Mouse (Mus musculus): ENCODE data around the gene Gm47995. TPM values are rescaled to one million over a fixed set of nuclear protein-coding genes. Genes with fewer than 3 reads are reported as not detected.

Gm47995 gene
- total and polyA plus RNA-seq, 3 experiments: not detected

DNA sequence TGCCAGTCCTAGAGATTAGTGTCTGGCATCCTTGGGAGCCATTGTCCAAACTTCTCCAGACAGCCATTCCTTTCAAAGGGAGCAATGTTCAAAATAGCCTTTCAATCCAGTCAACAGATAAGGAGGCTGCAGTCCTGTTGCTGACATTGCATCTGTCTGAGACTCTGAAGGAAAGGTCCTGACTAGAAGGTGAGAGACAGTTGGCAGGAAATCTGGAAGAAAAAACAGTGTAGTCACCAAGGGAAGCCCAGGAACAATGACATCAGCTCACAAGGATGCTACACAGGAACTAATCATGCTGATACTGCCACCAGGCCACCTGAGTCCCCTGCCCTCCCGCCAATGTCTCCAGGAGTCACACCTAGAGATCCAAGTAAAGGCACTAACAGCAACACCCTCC, 25.1 kb downstream of the Gm47995 start:
- Histone ChIP-seq H3K9ac (ENCODE audit: insufficient read depth, low read depth) (no peak overlapping the region), H3K9me3 (replicated peaks; ENCODE audit: low read length) (no peaks in the 10 kb centered on the region), H3K27ac (ENCODE audit: insufficient read depth, low read depth) (no peak overlapping the region), H3K27me3 (replicated peaks) (no peaks in the 10 kb centered on the region), H3K4me2 (ENCODE audit: insufficient read depth, low read depth, poor library complexity, severe bottlenecking) (no peak overlapping the region), H3K4me3 (replicated peaks in 1 of 3; ENCODE audit: low read depth in 2 of 3, low read length in 2 of 3, poor library complexity in 1 of 3) (no peak overlapping the region), H3K36me3 (replicated peaks in 1 of 2; ENCODE audit: control insufficient read depth in 1 of 2, insufficient read depth in 1 of 2, low read length in 1 of 2) (no peaks in the 10 kb centered on the region), H3K79me2 (replicated peaks; ENCODE audit: control insufficient read depth, extremely low read depth, insufficient read depth, poor library complexity, severe bottlenecking) (no peaks in the 10 kb centered on the region), H3K4me1 (ENCODE audit: control insufficient read depth in 1 of 2, insufficient read depth in 2 of 2) (peaks cover 0 to 15% of the 10 kb centered on the region in 2 experiments; a peak in 1 of 4 replicates)
- TF ChIP-seq ZKSCAN1 (IDR thresholded peaks at IDR 0.05; ENCODE audit: borderline replicate concordance, low read depth, low read length) (no peak), POLR2A (IDR thresholded peaks at IDR 0.05; ENCODE audit: low read depth, low read length) (no peak), UBTF (IDR thresholded peaks at IDR 0.05; ENCODE audit: low read depth, low read length) (no peak), MAFK (IDR thresholded peaks at IDR 0.05; ENCODE audit: insufficient replicate concordance, low read length) (no peak), KAT2A (IDR thresholded peaks at IDR 0.05; ENCODE audit: insufficient replicate concordance, low read length) (no peak), USF1 (IDR thresholded peaks at IDR 0.05; ENCODE audit: low read depth, low read length) (no peak), TBP (conservative IDR thresholded peaks at IDR 0.05; ENCODE audit: low read depth, low read length) (no peak), CTCF (conservative IDR thresholded peaks at IDR 0.05 in 1 of 2, IDR thresholded peaks at IDR 0.05 in 1 of 2; ENCODE audit: low read depth in 2 of 2, low read length in 2 of 2) (no peak), SMC3 (IDR thresholded peaks at IDR 0.05; ENCODE audit: low read depth, low read length) (no peak), BHLHE40 (IDR thresholded peaks at IDR 0.05; ENCODE audit: low read depth, low read length) (no peak), RAD21 (IDR thresholded peaks at IDR 0.05; ENCODE audit: low read depth, low read length) (no peak), SIN3A (IDR thresholded peaks at IDR 0.05; ENCODE audit: low read length) (no peak), POLR2AphosphoS2 (IDR thresholded peaks at IDR 0.05; ENCODE audit: low read depth, low read length) (no peak), CHD2 (IDR thresholded peaks at IDR 0.05; ENCODE audit: low read length) (no peak), RCOR1 (conservative IDR thresholded peaks at IDR 0.05; ENCODE audit: low read depth, low read length) (no peak), MAZ (IDR thresholded peaks at IDR 0.05; ENCODE audit: low read depth, low read length) (no peak), MXI1 (IDR thresholded peaks at IDR 0.05; ENCODE audit: low read depth, low read length) (no peak)
- no peak for DNase-seq (ENCODE audit: extremely low read depth)
- in situ Hi-C loops (cut with MboI; ENCODE audit: low pct_ligation_motif_present, low pct_unique_long_range_greater_than_20kb, low sequenced_read_pairs): no loop called here
- dilution Hi-C loops (cut with MboI; ENCODE audit: extremely low pct_ligation_motif_present, extremely low pct_unique_long_range_greater_than_20kb, low sequenced_read_pairs): no loop called here

- dilution Hi-C loops (cut with MboI; ENCODE audit: extremely low pct_ligation_motif_present, extremely low pct_unique_long_range_greater_than_20kb, low sequenced_read_pairs): no loop called here
- Histone ChIP-seq H3K27ac (ENCODE audit: insufficient read depth, low read depth) (no peak overlapping the region), H3K9me3 (replicated peaks; ENCODE audit: low read length) (no peaks in the 10 kb centered on the region), H3K79me2 (replicated peaks; ENCODE audit: control insufficient read depth, extremely low read depth, insufficient read depth, poor library complexity, severe bottlenecking) (no peaks in the 10 kb centered on the region), H3K4me3 (replicated peaks in 1 of 3; ENCODE audit: low read depth in 2 of 3, low read length in 2 of 3, poor library complexity in 1 of 3) (no peak overlapping the region), H3K27me3 (replicated peaks) (no peaks in the 10 kb centered on the region), H3K36me3 (replicated peaks in 1 of 2; ENCODE audit: control insufficient read depth in 1 of 2, insufficient read depth in 1 of 2, low read length in 1 of 2) (no peaks in the 10 kb centered on the region), H3K4me1 (ENCODE audit: control insufficient read depth in 1 of 2, insufficient read depth in 2 of 2) (peaks cover 0 to 25% of the 10 kb centered on the region in 2 experiments; a peak in 2 of 4 replicates), H3K4me2 (ENCODE audit: insufficient read depth, low read depth, poor library complexity, severe bottlenecking) (no peak overlapping the region), H3K9ac (ENCODE audit: insufficient read depth, low read depth) (no peak overlapping the region)
- no peak for TF ChIP-seq ZNF384 (IDR thresholded peaks at IDR 0.05; ENCODE audit: low read depth, low read length)
- in situ Hi-C loops (cut with MboI; ENCODE audit: low pct_ligation_motif_present, low pct_unique_long_range_greater_than_20kb, low sequenced_read_pairs): no loop called here
- no peak for DNase-seq (ENCODE audit: extremely low read depth)
These were observed 26.3 kb downstream of the Gm47995 start for GRCm38 (mm10) chr1:151224536-151224935.

All from CH12.LX (cell line).